34 mouse cellular contexts compared by ENCODE assay signal in the genomic region with DNA sequence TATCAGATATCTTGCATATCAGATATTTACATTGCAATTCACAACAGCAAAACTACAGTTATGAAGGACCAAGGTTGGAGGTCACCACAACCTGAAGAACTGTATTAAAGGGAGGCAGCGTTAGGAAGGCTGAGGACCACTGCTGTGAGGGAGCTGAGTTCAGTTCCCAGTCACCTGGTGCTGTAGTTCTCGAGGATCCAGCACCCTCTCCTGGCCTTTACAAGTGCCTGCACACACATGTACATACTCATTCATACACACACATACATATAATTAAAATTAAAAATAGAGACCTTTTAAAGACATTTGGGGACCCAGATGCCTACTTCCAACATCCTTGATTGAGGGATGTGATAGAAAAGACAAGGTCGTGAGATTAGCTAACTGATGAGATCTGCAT. TPM values are rescaled to one million over a fixed set of nuclear protein-coding genes. Genes with fewer than 3 reads are reported as not detected.
A peak's percentile ranks its signal among the peaks of the same experiment; 100 is the strongest.
DNase-seq lines count a peak whose midpoint lies in the region; ATAC-seq and TF ChIP-seq lines count a peak whose summit lies in the region.
"Had no signal": no experiment of that assay in that cellular context is flagged by ENCODE, and none has a peak within 500 bp of the region (broad histone marks: within the 10 kb centered on the region; RNA-seq: fewer than 3 reads in every experiment).

No protein-coding gene starts in this region.

- DNase-seq in gastrocnemius, adult 2 months = no peak
- DNase-seq in gastrocnemius, adult 18-20 months (ENCODE audit: low spot score) = no peak
- no peak for DNase-seq in layer of hippocampus, adult 2 months (ENCODE audit: low spot score in 2 of 2)
- no peak for DNase-seq in layer of hippocampus, postnatal 10 days (ENCODE audit: low spot score in 2 of 2)
- no peak for DNase-seq in testis, postnatal 14 days (ENCODE audit: low spot score)
- DNase-seq in stomach, postnatal 0 days (ENCODE audit: low spot score) = no peak
- DNase-seq in hindbrain, embryonic 14.5 days (ENCODE audit: low spot score) = no peak
- DNase-seq: adrenal gland, adult 8-10 months; cerebellum, adult 2 months; cerebellum, postnatal 25 days; heart, postnatal 14 days; kidney, postnatal 4 days; lung, embryonic 14.5 days; right cerebral cortex, postnatal 25 days; spleen, adult 18-20 months had no signal

- H3K4me1 ChIP-seq in testis, adult 2 months (ENCODE audit: control insufficient read depth, insufficient read depth, low read length) = no peaks in the 10 kb centered on the region
- H3K4me1 ChIP-seq in stomach, postnatal 0 days (replicated peaks; ENCODE audit: control insufficient read depth, insufficient read depth) = no peaks in the 10 kb centered on the region
- no peaks in the 10 kb centered on the region for H3K4me1 ChIP-seq in hindbrain, embryonic 14.5 days (replicated peaks; ENCODE audit: control insufficient read depth, insufficient read depth, low read length)
- H3K4me1 ChIP-seq: forebrain, embryonic 13.5 days; kidney, embryonic 15.5 days; limb, embryonic 15.5 days; midbrain, embryonic 10.5 days; midbrain, embryonic 15.5 days; neural tube, embryonic 15.5 days had no signal

- no peak overlapping the region for H3K4me3 ChIP-seq in gastrocnemius, adult 2 months
- no peak overlapping the region for H3K4me3 ChIP-seq in layer of hippocampus, adult 2 months
- no peak overlapping the region for H3K4me3 ChIP-seq in testis, adult 2 months (ENCODE audit: control insufficient read depth, low read depth, low read length)
- H3K4me3 ChIP-seq in stomach, postnatal 0 days (ENCODE audit: low read depth, low read length) = no peak overlapping the region
- no peak overlapping the region for H3K4me3 ChIP-seq in hindbrain, embryonic 14.5 days (replicated peaks; ENCODE audit: low read length)
- H3K4me3 ChIP-seq: forebrain, embryonic 13.5 days; hindbrain, embryonic 10.5 days; kidney, embryonic 15.5 days; limb, embryonic 10.5 days; limb, embryonic 15.5 days; midbrain, embryonic 10.5 days; midbrain, embryonic 15.5 days; neural tube, embryonic 15.5 days had no signal

- peak; percentile 33; the same call in 1 of the 2 replicates for TF ChIP-seq CTCF in gastrocnemius, adult 2 months (IDR thresholded peaks at IDR 0.05)
- peak; percentile 44 for TF ChIP-seq CTCF in layer of hippocampus, adult 2 months (conservative IDR thresholded peaks at IDR 0.05)
- TF ChIP-seq CTCF in testis, adult 2 months (IDR thresholded peaks at IDR 0.05; ENCODE audit: control insufficient read depth, insufficient read depth, insufficient replicate concordance, low read depth, low read length) = peak; percentile 23; the same call in 1 of the 2 replicates
- peak; percentile 28; the same call in 1 of the 2 replicates for TF ChIP-seq CTCF in stomach, postnatal 0 days (IDR thresholded peaks at IDR 0.05; ENCODE audit: low read depth)

- H3K9ac ChIP-seq in stomach, postnatal 0 days (ENCODE audit: low read length) = no peak overlapping the region
- no peak overlapping the region for H3K9ac ChIP-seq in hindbrain, embryonic 14.5 days
- H3K9ac ChIP-seq: forebrain, embryonic 13.5 days; kidney, embryonic 15.5 days; limb, embryonic 15.5 days; lung, embryonic 14.5 days; midbrain, embryonic 15.5 days; neural tube, embryonic 15.5 days had no signal

- H3K36me3 ChIP-seq in testis, adult 2 months (ENCODE audit: control insufficient read depth, insufficient read depth, low read length) = no peaks in the 10 kb centered on the region
- H3K36me3 ChIP-seq in stomach, postnatal 0 days (ENCODE audit: control insufficient read depth, insufficient read depth, low read length) = no peaks in the 10 kb centered on the region
- no peaks in the 10 kb centered on the region for H3K36me3 ChIP-seq in hindbrain, embryonic 14.5 days (replicated peaks; ENCODE audit: control insufficient read depth, insufficient read depth)
- H3K36me3 ChIP-seq: hindbrain, embryonic 10.5 days; kidney, embryonic 15.5 days; limb, embryonic 10.5 days; limb, embryonic 15.5 days; midbrain, embryonic 10.5 days; midbrain, embryonic 15.5 days; neural tube, embryonic 15.5 days had no signal

- intact Hi-C loops in gastrocnemius, adult 2 months (cut with DNase I) = no loop called here

- no peak for TF ChIP-seq EP300 in stomach, postnatal 0 days (optimal IDR thresholded peaks at IDR 0.05)

- no peaks in the 10 kb centered on the region for H3K27me3 ChIP-seq in testis, adult 2 months (ENCODE audit: control insufficient read depth, insufficient read depth, low read length)
- no peaks in the 10 kb centered on the region for H3K27me3 ChIP-seq in stomach, postnatal 0 days (ENCODE audit: control insufficient read depth, insufficient read depth, low read length)
- no peaks in the 10 kb centered on the region for H3K27me3 ChIP-seq in hindbrain, embryonic 14.5 days (ENCODE audit: control insufficient read depth, insufficient read depth, low read length)
- H3K27me3 ChIP-seq: forebrain, embryonic 13.5 days; kidney, embryonic 15.5 days; limb, embryonic 15.5 days; midbrain, embryonic 15.5 days; neural tube, embryonic 15.5 days had no signal

- TF ChIP-seq POLR2A in testis, adult 2 months (IDR thresholded peaks at IDR 0.05; ENCODE audit: control insufficient read depth, low read depth, low read length) = no peak

- WGBS in stomach, postnatal 0 days = 64% methylated on average over 3 of the region's 3 CpGs
- 75% methylated on average over 3 of the region's 3 CpGs for WGBS in hindbrain, embryonic 14.5 days

- no peak for ATAC-seq in stomach, postnatal 0 days (ENCODE audit: low FRiP score, low TSS enrichment)
- no peak for ATAC-seq in hindbrain, embryonic 14.5 days (ENCODE audit: low FRiP score)
- ATAC-seq: forebrain, embryonic 13.5 days; hindbrain, embryonic 16.5 days; intestine, embryonic 16.5 days; midbrain, embryonic 15.5 days had no signal

- no peak overlapping the region for H3K27ac ChIP-seq in gastrocnemius, adult 2 months
- H3K27ac ChIP-seq in layer of hippocampus, adult 2 months = no peak overlapping the region
- H3K27ac ChIP-seq in testis, adult 2 months (ENCODE audit: control insufficient read depth, insufficient read depth, low read depth, low read length) = no peak overlapping the region
- H3K27ac ChIP-seq in stomach, postnatal 0 days (replicated peaks) = no peak overlapping the region
- H3K27ac ChIP-seq in hindbrain, embryonic 14.5 days = no peak overlapping the region
- H3K27ac ChIP-seq: forebrain, embryonic 13.5 days; hindbrain, embryonic 10.5 days; kidney, embryonic 15.5 days; limb, embryonic 10.5 days; limb, embryonic 15.5 days; midbrain, embryonic 10.5 days; midbrain, embryonic 15.5 days; neural tube, embryonic 15.5 days had no signal

- H3K4me2 ChIP-seq in stomach, postnatal 0 days (replicated peaks; ENCODE audit: low read depth) = no peak overlapping the region
- H3K4me2 ChIP-seq in hindbrain, embryonic 14.5 days (replicated peaks) = no peak overlapping the region
- H3K4me2 ChIP-seq: forebrain, embryonic 13.5 days; kidney, embryonic 15.5 days; limb, embryonic 15.5 days; lung, embryonic 14.5 days; midbrain, embryonic 15.5 days; neural tube, embryonic 15.5 days had no signal

- H3K9me3 ChIP-seq in stomach, postnatal 0 days (ENCODE audit: control insufficient read depth, low read length) = no peaks in the 10 kb centered on the region
- no peaks in the 10 kb centered on the region for H3K9me3 ChIP-seq in hindbrain, embryonic 14.5 days (ENCODE audit: control insufficient read depth, low read length)
- H3K9me3 ChIP-seq: forebrain, embryonic 13.5 days; hindbrain, embryonic 10.5 days; kidney, embryonic 15.5 days; limb, embryonic 10.5 days; limb, embryonic 15.5 days; midbrain, embryonic 10.5 days; midbrain, embryonic 15.5 days; neural tube, embryonic 15.5 days had no signal

RNA-seq across cellular contexts. Expression of gene Slc51b, which starts 3.1 kb away (rescaled TPM):
- total RNA-seq in gastrocnemius, adult 2 months (2021) = not detected
- not detected for total RNA-seq in gastrocnemius, adult 18-20 months (2021)
- total RNA-seq in layer of hippocampus, adult 2 months (2021) = not detected
- not detected for total RNA-seq in layer of hippocampus, postnatal 10 days (2021)
- polyA plus RNA-seq in testis, adult 2 months (2012; rRNA removed) = not detected in 2 replicates
- polyA plus RNA-seq in stomach, postnatal 0 days (2015; fragmentation: Nextera tagmentation; extraction: Ambion mirVana) = not detected in 2 replicates
- not detected in 2 replicates for polyA plus RNA-seq in hindbrain, embryonic 14.5 days (2014; fragmentation: Nextera tagmentation; extraction: Ambion mirVana)
- total RNA-seq: adrenal gland, adult 8-10 months; ES-E14; gastrocnemius, adult 8-10 months; gastrocnemius, postnatal 4 days; heart, postnatal 14 days; left cerebral cortex, postnatal 10 days; megakaryocyte progenitor cell, adult 5-6 weeks had no signal
- polyA plus RNA-seq: cerebellum, adult 2 months; embryonic facial prominence, embryonic 11.5 days; forebrain, embryonic 13.5 days; heart, embryonic 14.5 days; hindbrain, embryonic 10.5 days; hindbrain, embryonic 16.5 days; limb, embryonic 10.5 days; limb, embryonic 15.5 days; lung, embryonic 14.5 days; midbrain, embryonic 10.5 days; midbrain, embryonic 15.5 days; neural tube, embryonic 15.5 days; urinary bladder, adult 2 months had no signal

RNA-seq across cellular contexts. Expression of gene Mtfmt, which starts 15.9 kb away (rescaled TPM):
- 1 to 10 TPM; 4.3 to 5.7 TPM for total RNA-seq in gastrocnemius, adult 2 months (2021)
- total RNA-seq in gastrocnemius, adult 18-20 months (2021) = 1 to 10 TPM; 4.7 to 6.5 TPM
- total RNA-seq in layer of hippocampus, adult 2 months (2021) = 10 to 100 TPM; 18.5 to 20.3 TPM
- total RNA-seq in layer of hippocampus, postnatal 10 days (2021) = 10 to 100 TPM; 19.3 to 21.3 TPM
- polyA plus RNA-seq in testis, adult 2 months (2012; rRNA removed) = 6.1 and 7.4 TPM in 2 replicates
- polyA plus RNA-seq in stomach, postnatal 0 days (2015; fragmentation: Nextera tagmentation; extraction: Ambion mirVana) = 11.5 and 12.4 TPM in 2 replicates
- 22.0 and 23.7 TPM in 2 replicates for polyA plus RNA-seq in hindbrain, embryonic 14.5 days (2014; fragmentation: Nextera tagmentation; extraction: Ambion mirVana)

RNA-seq across cellular contexts. Expression of gene Rasl12, which starts 21.3 kb away (rescaled TPM):
- total RNA-seq in gastrocnemius, adult 2 months (2021) = 1 to 10 TPM; 3.1 to 3.3 TPM
- 1 to 10 TPM; 2.5 to 3.7 TPM for total RNA-seq in gastrocnemius, adult 18-20 months (2021)
- 1 to 10 TPM; 3.1 to 3.9 TPM for total RNA-seq in layer of hippocampus, adult 2 months (2021)
- 1 to 10 TPM; 4.1 to 5.3 TPM for total RNA-seq in layer of hippocampus, postnatal 10 days (2021)
- polyA plus RNA-seq in testis, adult 2 months (2012; rRNA removed) = 5.5 and 6.6 TPM in 2 replicates
- polyA plus RNA-seq in stomach, postnatal 0 days (2015; fragmentation: Nextera tagmentation; extraction: Ambion mirVana) = 3.7 and 3.9 TPM in 2 replicates
- polyA plus RNA-seq in hindbrain, embryonic 14.5 days (2014; fragmentation: Nextera tagmentation; extraction: Ambion mirVana) = 7.6 and 7.9 TPM in 2 replicates
- total RNA-seq: megakaryocyte progenitor cell, adult 5-6 weeks had no signal

RNA-seq across cellular contexts. Expression of gene Kbtbd13, which starts 28.2 kb away (rescaled TPM):
- total RNA-seq in gastrocnemius, adult 2 months (2021) = 10 to 100 TPM in 1 of 2 experiments, 1 to 10 TPM in 1; 7.8 to 19.5 TPM
- total RNA-seq in gastrocnemius, adult 18-20 months (2021) = 10 to 100 TPM; 10.7 to 11.6 TPM
- total RNA-seq in layer of hippocampus, adult 2 months (2021) = under 1 TPM; 0.29 to 0.44 TPM
- total RNA-seq in layer of hippocampus, postnatal 10 days (2021) = under 1 TPM; 0.13 to 0.43 TPM
- 0.18 and 0.23 TPM in 2 replicates for polyA plus RNA-seq in testis, adult 2 months (2012; rRNA removed)
- 0.38 and 0.49 TPM in 2 replicates for polyA plus RNA-seq in stomach, postnatal 0 days (2015; fragmentation: Nextera tagmentation; extraction: Ambion mirVana)
- 0.52 and 0.70 TPM in 2 replicates for polyA plus RNA-seq in hindbrain, embryonic 14.5 days (2014; fragmentation: Nextera tagmentation; extraction: Ambion mirVana)

RNA-seq across cellular contexts. Expression of gene Spg21, which starts 41.1 kb away (rescaled TPM):
- total RNA-seq in gastrocnemius, adult 2 months (2021) = 1 to 10 TPM; 6.1 to 6.6 TPM
- 1 to 10 TPM; 5.5 to 9.1 TPM for total RNA-seq in gastrocnemius, adult 18-20 months (2021)
- 10 to 100 TPM; 32.3 to 33.6 TPM for total RNA-seq in layer of hippocampus, adult 2 months (2021)
- total RNA-seq in layer of hippocampus, postnatal 10 days (2021) = 10 to 100 TPM; 27.2 to 34.5 TPM
- polyA plus RNA-seq in testis, adult 2 months (2012; rRNA removed) = 10.1 and 10.8 TPM in 2 replicates
- polyA plus RNA-seq in stomach, postnatal 0 days (2015; fragmentation: Nextera tagmentation; extraction: Ambion mirVana) = 62.3 and 67.7 TPM in 2 replicates
- 126 and 133 TPM in 2 replicates for polyA plus RNA-seq in hindbrain, embryonic 14.5 days (2014; fragmentation: Nextera tagmentation; extraction: Ambion mirVana)
